In genomic region chr10:22212012-22212696, GRCm38 (mm10) we compare ENCODE assay signal across 8 mouse cellular contexts. TPM values are rescaled to one million over a fixed set of nuclear protein-coding genes. Genes with fewer than 3 reads are reported as not detected.
DNase-seq lines count a peak whose midpoint lies in the region; ATAC-seq and TF ChIP-seq lines count a peak whose summit lies in the region.
"Not testable (repeated sequence)": the region's sequence is repeated elsewhere in the genome, so short reads cannot be mapped to it uniquely, and the experiment has no call there.

No protein-coding gene starts in this region.

- H3K9ac ChIP-seq in heart, embryonic 12.5 days; limb, embryonic 14.5 days (ENCODE audit: low read depth, low read length, severe bottlenecking); midbrain, embryonic 11.5 days (ENCODE audit: low read length): not testable (repeated sequence)

- H3K27ac ChIP-seq in embryonic fibroblast, embryonic 13.5 days (ENCODE audit: insufficient read depth, low read length); heart, embryonic 12.5 days (ENCODE audit: poor library complexity, severe bottlenecking); kidney, adult 2 months (ENCODE audit: insufficient read depth, low read depth, low read length); limb, embryonic 14.5 days (replicated peaks; ENCODE audit: low read depth, low read length); midbrain, embryonic 11.5 days (ENCODE audit: low read depth, low read length): not testable (repeated sequence)

- H3K4me2 ChIP-seq in heart, embryonic 12.5 days; limb, embryonic 14.5 days (replicated peaks; ENCODE audit: low read depth, low read length, severe bottlenecking); midbrain, embryonic 11.5 days: not testable (repeated sequence)

- TF ChIP-seq CTCF in embryonic fibroblast, embryonic 13.5 days (IDR thresholded peaks at IDR 0.05; ENCODE audit: borderline replicate concordance, insufficient read depth, low read length): peak; percentile 30; the same call in 1 of the 2 replicates
- TF ChIP-seq CTCF in kidney, adult 2 months (conservative IDR thresholded peaks at IDR 0.05; ENCODE audit: insufficient read depth, insufficient read length, low read depth, low read length): peak; percentile 33

- TF ChIP-seq POLR2A in embryonic fibroblast, embryonic 13.5 days (IDR thresholded peaks at IDR 0.05; ENCODE audit: low read depth, low read length); kidney, adult 2 months (IDR thresholded peaks at IDR 0.05; ENCODE audit: low read depth, low read length); limb, embryonic 14.5 days (IDR thresholded peaks at IDR 0.05; ENCODE audit: borderline replicate concordance, extremely low read depth, insufficient read depth, insufficient read length): not testable (repeated sequence)

- not testable (repeated sequence) for H3K4me3 ChIP-seq in embryonic fibroblast, embryonic 13.5 days (ENCODE audit: insufficient read depth, low read length); heart, embryonic 12.5 days; kidney, adult 2 months (ENCODE audit: insufficient read depth, low read depth, low read length); limb, embryonic 14.5 days (replicated peaks; ENCODE audit: low read length); midbrain, embryonic 11.5 days (ENCODE audit: low read depth, low read length)

- ATAC-seq in heart, embryonic 12.5 days (ENCODE audit: insufficient number of reproducible peaks, low FRiP score): peak; percentile 69
- peak; percentile 47; the same call in 1 of the 2 replicates for ATAC-seq in limb, embryonic 14.5 days (ENCODE audit: low FRiP score, low read depth)
- ATAC-seq in midbrain, embryonic 11.5 days (ENCODE audit: low FRiP score): peak; percentile 82

- H3K4me1 ChIP-seq in embryonic fibroblast, embryonic 13.5 days (ENCODE audit: control insufficient read depth, insufficient read depth, low read length); heart, embryonic 12.5 days (replicated peaks); kidney, adult 2 months (ENCODE audit: control insufficient read depth, insufficient read depth, low read length); limb, embryonic 14.5 days (ENCODE audit: control insufficient read depth, insufficient read depth, low read length); midbrain, embryonic 11.5 days (ENCODE audit: control insufficient read depth, insufficient read depth, low read length): not testable (repeated sequence)

- 2% methylated on average over 8 of the region's 11 CpGs for WGBS in heart, embryonic 12.5 days
- 8% methylated on average over 9 of the region's 11 CpGs for WGBS in kidney, adult 2 months
- 1% methylated on average over 7 of the region's 11 CpGs for WGBS in limb, embryonic 14.5 days
- 2% methylated on average over 8 of the region's 11 CpGs for WGBS in midbrain, embryonic 11.5 days

- not testable (repeated sequence) for H3K27me3 ChIP-seq in heart, embryonic 12.5 days (replicated peaks); kidney, adult 2 months (replicated peaks; ENCODE audit: control insufficient read depth, insufficient read depth, low read length); limb, embryonic 14.5 days (ENCODE audit: control insufficient read depth, insufficient read depth, low read length); midbrain, embryonic 11.5 days (ENCODE audit: control insufficient read depth, insufficient read depth, low read length)

- DNase-seq in 416B (ENCODE audit: low read depth): peak; percentile 48
- DNase-seq in adrenal gland, postnatal 14 days: peak; percentile 83
- DNase-seq in kidney, adult 2 months: peak; percentile 40
- peak; percentile 6 for DNase-seq in limb, embryonic 14.5 days (ENCODE audit: low spot score)
- peak; percentile 85 for DNase-seq in midbrain, embryonic 11.5 days (ENCODE audit: low spot score, missing footprints)
- DNase-seq in right cerebral cortex, postnatal 4 days: peak; percentile 29

- not testable (repeated sequence) for H3K9me3 ChIP-seq in heart, embryonic 12.5 days (replicated peaks); limb, embryonic 14.5 days (ENCODE audit: control insufficient read depth, low read length); midbrain, embryonic 11.5 days (ENCODE audit: control insufficient read depth, low read length)

- H3K36me3 ChIP-seq in heart, embryonic 12.5 days; kidney, adult 2 months (ENCODE audit: control insufficient read depth, insufficient read depth, low read length); limb, embryonic 14.5 days (ENCODE audit: control insufficient read depth, insufficient read depth, low read length); midbrain, embryonic 11.5 days (ENCODE audit: control insufficient read depth, insufficient read depth, low read length): not testable (repeated sequence)

RNA-seq across cellular contexts. Expression of gene H60b, which starts 53.8 kb away (rescaled TPM):
- 0.45 TPM in 1 of 2 replicates, not detected in the other for total RNA-seq in adrenal gland, postnatal 14 days (2021)
- polyA plus RNA-seq in embryonic fibroblast, embryonic 13.5 days (2011; ENCODE audit: insufficient read length, low read depth, missing spikeins): 0.77 and 4.3 TPM in 2 replicates
- 0.35 and 0.55 TPM in 2 replicates for polyA plus RNA-seq in heart, embryonic 12.5 days (2016; fragmentation: Nextera tagmentation; extraction: Ambion mirVana)
- 0.16 and 0.25 TPM in 2 replicates for polyA plus RNA-seq in kidney, adult 2 months (2012; rRNA removed)
- 0.85 and 1.3 TPM in 2 replicates for polyA plus RNA-seq in limb, embryonic 14.5 days (2012; rRNA removed)
- polyA plus RNA-seq in limb, embryonic 14.5 days (2014; fragmentation: Nextera tagmentation; extraction: Ambion mirVana): 0.68 and 1.2 TPM in 2 replicates
- polyA plus RNA-seq in midbrain, embryonic 11.5 days (2014; fragmentation: Nextera tagmentation; extraction: Ambion mirVana): 1.00 and 1.0 TPM in 2 replicates

RNA-seq across cellular contexts. Expression of gene Raet1e, which starts 53.8 kb away (rescaled TPM):
- total RNA-seq in adrenal gland, postnatal 14 days (2021): 1.3 and 1.6 TPM in 2 replicates
- polyA plus RNA-seq in embryonic fibroblast, embryonic 13.5 days (2011; ENCODE audit: insufficient read length, low read depth, missing spikeins): 39.7 and 56.9 TPM in 2 replicates
- polyA plus RNA-seq in heart, embryonic 12.5 days (2016; fragmentation: Nextera tagmentation; extraction: Ambion mirVana): 4.3 and 5.8 TPM in 2 replicates
- 0.16 and 0.22 TPM in 2 replicates for polyA plus RNA-seq in kidney, adult 2 months (2012; rRNA removed)
- 5.5 and 6.2 TPM in 2 replicates for polyA plus RNA-seq in limb, embryonic 14.5 days (2012; rRNA removed)
- 7.3 and 8.5 TPM in 2 replicates for polyA plus RNA-seq in limb, embryonic 14.5 days (2014; fragmentation: Nextera tagmentation; extraction: Ambion mirVana)
- 18.1 and 18.4 TPM in 2 replicates for polyA plus RNA-seq in midbrain, embryonic 11.5 days (2014; fragmentation: Nextera tagmentation; extraction: Ambion mirVana)

Comparison
In these comparisons a context has a peak if more than half of its experiments do, and no peak if none do; other contexts are left out.
1. DNase-seq: peak in every context shown above with its lines; median percentile 85 in midbrain, embryonic 11.5 days; 83 in adrenal gland, postnatal 14 days; 48 in 416B; 40 in kidney, adult 2 months; 29 in right cerebral cortex, postnatal 4 days; 6 in limb, embryonic 14.5 days.